Mouse (Mus musculus) brain, embryonic 18.5 days (tissue): ENCODE measurements around the gene Mtif3.

Experiments used
- DNase-seq: peaks from one replicate; pipeline ENCODE4 v3.0.0-alpha.2; 2012; ENCODE audit warnings: low read depth, low spot score

Gene Mtif3

DNA sequence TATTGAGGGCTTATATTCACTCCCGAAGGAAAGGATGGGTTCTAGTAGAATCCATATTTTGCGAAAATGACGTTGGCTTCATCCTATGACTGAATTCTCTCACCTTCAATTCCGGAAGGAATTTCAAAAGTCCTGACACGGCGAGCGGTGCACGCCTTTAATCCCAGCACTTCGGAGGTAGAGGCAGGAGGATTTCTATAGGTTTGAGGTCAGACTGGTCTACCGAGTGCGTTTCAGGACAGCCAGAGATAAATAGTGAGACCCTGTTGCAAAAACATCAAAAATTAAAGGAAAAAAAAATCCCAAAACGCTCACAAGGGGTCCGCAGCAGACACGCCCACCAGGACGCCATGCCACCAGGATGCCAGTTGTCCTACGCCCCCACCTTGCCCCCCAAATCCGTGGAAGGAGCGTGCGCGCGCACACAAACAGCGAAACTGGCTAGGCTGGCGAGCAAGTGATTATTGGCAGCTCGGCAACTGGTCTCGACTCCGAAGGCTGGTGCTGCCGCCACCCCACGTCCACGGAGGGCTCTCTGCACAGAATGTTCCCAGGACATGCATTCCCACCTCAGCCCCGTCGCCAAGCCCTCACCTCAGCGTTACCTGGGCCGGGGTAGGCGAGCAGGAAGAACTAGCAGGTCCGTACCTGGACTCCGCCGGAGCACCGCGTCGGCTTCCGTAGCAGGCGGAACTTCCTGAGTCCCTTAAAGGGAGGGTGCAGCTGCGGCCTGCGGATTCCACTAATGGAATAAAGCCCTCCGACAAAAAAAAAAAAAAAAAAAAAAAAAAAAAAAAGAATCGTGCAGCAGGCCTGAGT is at the start of gene Mtif3:
Gene Mtif3 (minus strand): TSS at position 683 of the 819 bp plus-strand sequence.
- peak; percentile 84 for DNase-seq

DNA sequence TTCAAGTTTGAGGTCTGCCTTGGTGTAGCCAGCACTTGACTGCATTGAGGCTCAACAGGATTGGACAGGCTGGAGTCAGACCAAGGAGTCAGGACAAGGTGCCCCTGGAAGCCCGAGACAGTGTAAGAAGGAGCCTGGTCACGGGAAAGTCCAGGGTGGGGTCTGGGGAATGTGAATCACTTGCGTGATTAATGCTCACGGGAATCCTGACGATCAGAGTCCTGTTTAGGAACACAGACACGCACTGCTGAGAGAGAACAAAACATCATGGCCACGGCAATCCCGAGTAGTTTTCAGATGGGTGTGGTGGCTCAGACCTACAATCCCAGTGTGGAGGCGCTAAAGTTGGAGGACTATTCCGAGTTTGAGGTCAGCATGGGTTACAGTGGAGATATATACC is 47.7 kb upstream of the Mtif3 start:
- DNase-seq, result no peak

- no peak for DNase-seq
These were observed 39.7 kb upstream of the Mtif3 start for GRCm38 (mm10) chr5:147003303-147003702.

DNA sequence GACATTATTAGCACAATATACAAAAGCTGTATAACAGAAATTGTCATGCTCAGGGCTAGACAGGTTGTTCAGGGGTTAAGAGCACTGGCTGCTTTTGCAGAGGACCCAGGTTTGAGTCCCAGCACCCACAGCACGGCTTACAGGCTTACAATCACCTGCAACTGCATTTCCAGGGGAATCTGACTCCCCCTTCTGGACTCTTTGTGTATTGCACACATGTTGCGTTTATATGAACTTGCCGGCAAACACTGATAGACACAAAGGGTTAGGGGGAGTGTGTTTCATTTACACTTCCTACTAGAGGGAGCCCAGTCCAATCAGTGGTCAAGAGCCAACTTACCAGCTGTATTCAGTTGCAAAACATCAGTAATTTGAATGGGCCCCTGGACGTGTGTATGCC is 37.7 kb upstream of the Mtif3 start:
- DNase-seq, result no peak

DNA sequence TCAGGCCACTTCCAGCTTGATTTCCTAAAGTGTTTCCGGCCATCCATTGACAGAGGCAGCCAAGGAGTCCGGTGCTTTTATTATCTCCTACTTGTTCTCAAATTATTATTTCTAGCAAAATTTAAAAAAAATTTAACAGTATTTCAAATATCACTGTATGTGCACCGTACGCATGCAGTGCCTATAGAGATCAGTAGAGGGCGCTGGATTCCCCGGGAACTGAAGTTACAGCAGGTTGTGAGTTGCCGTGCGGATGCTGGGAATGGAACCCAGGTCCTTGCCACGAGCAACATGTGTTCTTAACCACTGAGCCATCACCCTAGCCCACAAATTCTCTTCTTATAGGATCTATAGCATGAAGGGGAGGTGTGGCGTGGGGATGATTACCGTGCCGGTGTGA is 35.2 kb upstream of the Mtif3 start:
- no peak for DNase-seq

GRCm38 (mm10) chr5:146996812-146997211 is 33.2 kb upstream of the Mtif3 start:
- no peak for DNase-seq

- no peak for DNase-seq
These were observed 31.4 kb upstream of the Mtif3 start for GRCm38 (mm10) chr5:146994973-146995372.

GRCm38 (mm10) chr5:146993509-146993908 is 29.9 kb upstream of the Mtif3 start:
- no peak for DNase-seq

DNA sequence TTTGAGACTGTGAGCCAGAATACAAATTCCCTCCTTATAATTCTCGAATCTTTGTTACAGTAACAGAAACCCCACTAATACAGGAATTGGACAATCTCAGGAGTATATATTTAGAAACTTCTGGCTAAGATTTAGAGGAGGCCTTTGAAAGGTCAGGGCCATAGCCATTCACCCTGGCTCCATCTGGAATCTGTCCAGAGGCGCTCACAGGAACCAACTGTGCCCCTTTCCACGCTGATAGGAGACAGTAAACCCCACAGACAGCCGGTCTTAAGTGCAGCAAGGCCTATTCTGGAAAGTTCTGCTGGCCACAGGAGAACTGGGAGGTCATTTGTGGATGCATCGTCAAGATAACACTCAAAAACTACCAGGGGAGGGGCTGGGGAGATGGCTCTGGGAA is 25.5 kb upstream of the Mtif3 start:
- no peak for DNase-seq

DNA sequence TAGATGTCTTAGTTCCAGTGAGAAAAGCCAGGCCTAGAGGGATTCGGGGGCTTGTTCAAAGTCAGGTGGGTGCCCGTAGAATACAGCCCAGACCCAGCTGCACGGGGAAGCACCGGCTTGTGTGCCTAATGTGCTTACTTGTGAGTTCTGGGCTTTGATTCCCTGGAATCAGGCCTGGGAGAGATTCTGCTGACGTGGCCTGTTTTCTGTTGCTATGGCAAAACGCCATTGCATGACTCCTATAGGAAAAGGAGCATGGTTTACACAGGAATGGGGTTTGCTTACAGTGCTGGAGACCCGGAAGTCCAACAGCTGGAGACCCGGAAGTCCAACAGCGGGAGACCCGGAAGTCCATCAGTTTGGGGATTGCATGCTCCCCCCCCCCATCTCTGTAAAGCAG is 24.0 kb upstream of the Mtif3 start:
- DNase-seq, result no peak

DNA sequence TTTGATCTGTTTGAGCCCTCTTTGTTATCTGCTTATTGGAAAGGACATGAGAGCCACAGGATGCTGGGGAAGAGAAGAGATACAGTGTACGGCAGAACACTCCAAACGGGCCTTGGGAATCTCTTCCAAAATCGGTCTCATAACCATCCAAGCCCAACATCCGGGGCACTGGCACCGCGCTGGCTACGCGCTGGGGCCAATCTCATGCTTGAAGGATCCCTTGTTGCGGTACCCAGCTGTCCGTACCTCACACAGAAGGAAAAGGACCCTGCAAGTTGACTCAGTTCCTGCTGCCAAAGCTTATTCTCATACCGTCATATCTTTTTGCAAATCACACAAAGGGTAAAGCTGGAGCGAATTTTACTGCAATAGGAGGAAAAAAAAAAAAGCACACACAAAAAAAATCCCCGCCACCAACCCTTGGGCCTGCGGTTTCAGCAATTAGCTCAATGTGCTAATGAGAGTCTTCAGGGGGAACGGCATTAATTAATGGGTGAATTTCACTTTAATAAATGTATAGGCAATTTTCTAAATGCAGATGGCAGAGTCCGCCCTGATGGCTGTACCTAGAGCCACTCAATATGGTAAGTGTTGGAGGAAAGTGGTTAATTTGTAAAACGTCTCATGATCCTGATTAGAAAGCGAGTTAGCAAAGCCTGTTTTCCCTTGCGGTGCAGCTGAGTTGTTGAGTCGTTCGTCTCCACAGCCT is 22.3 kb upstream of the Mtif3 start:
- no peak for DNase-seq

DNA sequence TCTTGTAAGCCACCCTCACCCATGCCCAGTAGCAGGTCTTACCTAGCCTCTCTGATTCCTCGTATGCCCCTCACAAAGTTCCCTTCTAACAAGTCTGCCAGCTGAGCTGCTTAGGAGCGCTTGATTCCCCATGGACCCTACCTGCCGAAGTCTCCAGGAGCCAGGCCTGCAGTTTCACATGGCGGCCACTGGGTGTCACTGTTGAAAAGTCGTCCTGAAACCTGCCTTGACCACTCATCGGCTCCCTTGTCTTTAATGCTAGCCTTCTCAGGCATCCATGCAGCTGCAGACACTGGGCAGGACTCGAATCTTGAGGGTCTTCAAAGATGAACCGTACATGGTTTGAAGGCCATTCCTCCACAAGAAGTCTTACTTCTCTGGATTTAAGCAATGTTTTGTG is 19.6 kb upstream of the Mtif3 start:
- no peak for DNase-seq

GRCm38 (mm10) chr5:146981376-146981775 is 17.8 kb upstream of the Mtif3 start:
- no peak for DNase-seq

DNA sequence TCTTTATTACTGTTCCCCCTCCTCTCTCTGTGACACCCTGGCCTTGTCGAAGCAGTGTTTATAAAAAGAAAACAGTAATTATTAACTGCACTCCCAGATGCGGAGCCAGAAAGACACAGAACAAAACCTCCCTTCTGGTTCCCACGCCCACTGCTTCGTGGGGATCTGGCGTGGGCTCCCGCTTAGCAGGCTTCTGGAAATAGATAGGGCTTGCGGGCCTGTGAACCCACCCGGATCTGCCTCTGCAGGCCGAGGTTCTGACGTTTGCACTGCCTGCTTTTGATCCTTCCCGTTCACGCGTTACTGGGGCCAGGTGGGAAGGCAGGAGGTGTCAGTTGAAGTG is 11.2 kb upstream of the Mtif3 start:
- DNase-seq, result no peak

DNA sequence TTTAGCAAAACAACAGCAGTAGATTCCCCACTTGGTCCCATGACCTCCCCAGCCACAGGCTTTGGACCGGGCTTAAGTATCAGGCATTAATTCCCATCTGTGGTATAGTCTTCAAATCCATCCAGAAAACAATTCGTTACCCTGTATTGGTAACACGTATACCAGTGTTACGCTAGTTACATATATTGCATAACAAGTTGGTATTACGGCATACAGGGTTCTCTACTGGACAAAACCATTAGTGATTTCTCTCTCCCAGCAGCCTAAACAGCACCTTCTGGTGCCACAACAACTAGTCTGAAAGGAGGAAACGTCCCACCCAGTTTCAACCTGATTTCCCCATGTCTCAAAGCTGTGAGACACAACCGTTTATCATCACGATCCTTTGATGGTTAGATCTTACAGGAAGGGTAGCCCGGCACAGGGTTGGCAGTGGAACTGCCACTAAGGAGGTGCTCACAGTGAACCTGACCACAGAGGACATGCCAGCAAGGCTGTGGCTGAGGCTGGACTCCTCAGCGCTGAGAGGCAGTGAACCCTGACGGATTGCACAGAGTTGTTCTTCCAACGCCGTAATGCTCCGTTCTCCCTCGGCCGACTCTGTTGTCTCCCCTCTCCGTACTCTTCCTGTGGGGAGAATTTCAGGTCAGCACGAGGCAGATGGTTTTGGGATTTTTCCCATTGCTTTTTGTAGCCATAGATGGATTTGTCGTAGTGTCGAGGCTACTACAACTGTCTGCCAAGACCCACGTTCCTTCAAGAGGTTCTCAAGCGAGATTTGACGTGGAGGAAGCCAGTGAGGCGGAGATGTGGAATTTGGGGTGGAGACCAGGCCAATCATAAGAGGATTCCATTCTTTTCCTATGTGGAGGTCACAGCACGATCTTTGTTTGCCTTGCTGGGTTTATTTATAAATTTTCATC is 10.5 kb upstream of the Mtif3 start:
- no peak for DNase-seq

DNA sequence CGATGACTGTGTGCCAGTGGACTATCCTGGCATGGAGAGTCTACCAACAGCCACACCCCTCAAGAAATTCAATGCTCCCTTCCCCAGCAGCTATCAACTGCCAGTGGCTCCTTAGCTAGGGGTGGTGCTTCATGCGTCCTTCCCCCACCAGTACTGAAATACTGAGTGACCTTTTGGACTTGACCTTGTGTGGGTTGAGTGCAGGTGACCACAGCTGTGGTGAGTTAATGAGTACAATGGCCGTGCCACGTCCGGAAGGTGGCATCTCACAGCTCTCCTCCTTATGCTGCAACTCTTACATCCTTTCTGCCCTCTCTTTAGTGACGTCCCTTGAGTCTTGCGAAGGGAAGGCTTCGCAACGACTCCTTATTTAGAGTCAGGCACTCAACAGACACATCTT is 9.8 kb upstream of the Mtif3 start:
- no peak for DNase-seq

GRCm38 (mm10) chr5:146971776-146972561 is 8.4 kb upstream of the Mtif3 start:
- DNase-seq, result no peak

- no peak for DNase-seq
These were observed 5.2 kb upstream of the Mtif3 start for GRCm38 (mm10) chr5:146968695-146969393.

DNA sequence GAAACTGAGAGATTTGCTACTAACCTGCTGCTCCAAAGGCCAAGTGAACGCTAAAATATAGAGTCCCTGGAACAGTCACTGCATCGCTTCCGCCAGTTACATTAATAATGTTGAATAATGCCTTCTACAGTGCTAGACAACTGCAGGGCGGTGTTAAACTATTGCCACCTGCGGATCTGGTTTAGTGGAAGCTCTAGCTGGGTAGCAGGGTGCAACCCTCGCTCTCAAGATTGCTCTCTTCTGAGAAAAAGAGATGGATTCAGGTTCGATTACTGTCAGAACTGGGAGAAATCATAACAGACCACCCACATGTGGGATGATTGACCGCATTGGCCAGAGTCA is 308 bp upstream of the Mtif3 start:
- no peak for DNase-seq

DNA sequence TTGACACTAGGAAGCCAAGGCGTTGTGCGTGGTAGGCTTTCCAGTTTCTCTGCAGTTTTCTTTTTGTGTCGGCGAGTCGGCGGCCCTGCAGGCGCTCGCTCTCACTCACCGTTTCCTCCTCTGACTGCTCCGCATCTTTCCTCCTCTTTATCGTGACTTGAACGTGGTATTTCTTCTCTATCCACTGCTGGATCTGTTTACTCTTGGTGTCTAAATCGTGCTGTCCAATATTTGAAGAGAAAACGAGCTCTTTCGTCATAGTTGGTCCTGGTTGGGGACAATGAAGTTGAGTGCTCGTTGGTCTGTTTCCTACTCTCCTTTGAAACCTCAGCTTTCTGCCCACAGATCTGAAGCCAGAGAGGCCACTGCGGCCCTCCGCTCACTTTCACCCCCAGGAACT is 6.9 kb downstream of the Mtif3 start:
- DNase-seq, result no peak

DNA sequence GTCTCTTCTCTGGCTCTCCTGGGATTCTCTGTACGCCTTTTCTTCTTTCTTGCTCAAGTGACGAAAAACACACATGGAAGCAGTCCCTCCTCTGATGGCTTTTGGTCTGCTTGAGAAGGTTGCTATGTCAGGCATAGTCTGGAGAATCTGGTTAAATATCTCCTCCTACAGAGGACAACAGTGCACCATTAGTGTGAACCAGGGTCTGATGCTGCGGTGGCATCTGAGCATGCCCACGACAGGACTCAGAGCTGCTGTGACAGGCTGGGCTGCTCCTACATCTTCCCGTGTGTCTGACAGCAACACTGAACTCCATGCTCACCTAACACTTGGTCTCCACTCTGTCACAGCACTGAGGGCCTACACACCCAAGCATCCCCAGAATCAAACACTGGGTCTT is 7.9 kb downstream of the Mtif3 start:
- DNase-seq, result no peak
